ENCODE assay signal across 26 mouse cellular contexts in genomic region chr9:61384101-61384500, GRCm38 (mm10). TPM values are rescaled to one million over a fixed set of nuclear protein-coding genes. Genes with fewer than 3 reads are reported as not detected.
A peak's percentile ranks its signal among the peaks of the same experiment; 100 is the strongest.
DNase-seq lines count a peak whose midpoint lies in the region; ATAC-seq and TF ChIP-seq lines count a peak whose summit lies in the region.
"Had no signal": no experiment of that assay in that cellular context is flagged by ENCODE, and none has a peak within 500 bp of the region (broad histone marks: within the 10 kb centered on the region; RNA-seq: fewer than 3 reads in every experiment).

No protein-coding gene starts in this region.

- H3K36me3 ChIP-seq in hindbrain, embryonic 12.5 days: peaks cover 25% of the 10 kb centered on the region
- H3K36me3 ChIP-seq in hindbrain, embryonic 16.5 days (ENCODE audit: control insufficient read depth, insufficient read depth, low read length): no peaks in the 10 kb centered on the region
- no peaks in the 10 kb centered on the region for H3K36me3 ChIP-seq in stomach, embryonic 16.5 days (ENCODE audit: control insufficient read depth, insufficient read depth, low read length)
- H3K36me3 ChIP-seq in stomach, postnatal 0 days (ENCODE audit: control insufficient read depth, insufficient read depth, low read length): peaks cover 12% of the 10 kb centered on the region
- peaks cover 90% of the 10 kb centered on the region for H3K36me3 ChIP-seq in limb, embryonic 10.5 days
- H3K36me3 ChIP-seq in neural tube, embryonic 14.5 days (ENCODE audit: control insufficient read depth, insufficient read depth, low read length): 0 out of 2 replicates have a peak, but pooled peaks cover 3% of the 10 kb centered on the region
- H3K36me3 ChIP-seq: liver, embryonic 15.5 days had no signal

- ATAC-seq in hindbrain, embryonic 12.5 days (ENCODE audit: low FRiP score): no peak
- no peak for ATAC-seq in hindbrain, embryonic 16.5 days
- ATAC-seq in stomach, embryonic 16.5 days (ENCODE audit: insufficient read depth, low FRiP score): no peak
- no peak for ATAC-seq in stomach, postnatal 0 days (ENCODE audit: low FRiP score, low TSS enrichment)
- no peak for ATAC-seq in neural tube, embryonic 14.5 days (ENCODE audit: low read depth)
- ATAC-seq: intestine, embryonic 16.5 days had no signal

- no peaks in the 10 kb centered on the region for H3K9me3 ChIP-seq in hindbrain, embryonic 12.5 days (replicated peaks)
- H3K9me3 ChIP-seq in hindbrain, embryonic 16.5 days (ENCODE audit: control insufficient read depth, low read length): no peaks in the 10 kb centered on the region
- H3K9me3 ChIP-seq in stomach, embryonic 16.5 days (replicated peaks; ENCODE audit: control insufficient read depth, low read length): no peaks in the 10 kb centered on the region
- no peaks in the 10 kb centered on the region for H3K9me3 ChIP-seq in stomach, postnatal 0 days (ENCODE audit: control insufficient read depth, low read length)
- no peaks in the 10 kb centered on the region for H3K9me3 ChIP-seq in limb, embryonic 10.5 days (replicated peaks)
- H3K9me3 ChIP-seq in neural tube, embryonic 14.5 days (ENCODE audit: control insufficient read depth, low read length): no peaks in the 10 kb centered on the region
- H3K9me3 ChIP-seq: embryonic facial prominence, embryonic 15.5 days; heart, embryonic 13.5 days; liver, embryonic 15.5 days; lung, embryonic 15.5 days; megakaryocyte, embryonic 14.5 days had no signal

- 25% methylated on average over 6 of the region's 6 CpGs for WGBS in hindbrain, embryonic 12.5 days
- WGBS in hindbrain, embryonic 16.5 days: 51% methylated on average over 6 of the region's 6 CpGs
- 68% methylated on average over 6 of the region's 6 CpGs for WGBS in stomach, embryonic 16.5 days
- WGBS in stomach, postnatal 0 days: 76% methylated on average over 6 of the region's 6 CpGs
- WGBS in limb, embryonic 10.5 days: 60% methylated on average over 6 of the region's 6 CpGs
- 43% methylated on average over 6 of the region's 6 CpGs for WGBS in neural tube, embryonic 14.5 days

- no peak overlapping the region for H3K27ac ChIP-seq in hindbrain, embryonic 12.5 days
- no peak overlapping the region for H3K27ac ChIP-seq in hindbrain, embryonic 16.5 days (ENCODE audit: low read depth, low read length)
- no peak overlapping the region for H3K27ac ChIP-seq in stomach, embryonic 16.5 days (ENCODE audit: low read length)
- no peak overlapping the region for H3K27ac ChIP-seq in stomach, postnatal 0 days (replicated peaks)
- no peak overlapping the region for H3K27ac ChIP-seq in limb, embryonic 10.5 days
- H3K27ac ChIP-seq in neural tube, embryonic 14.5 days (ENCODE audit: low read depth, low read length): no peak overlapping the region; the same call in 1 of the 2 replicates
- H3K27ac ChIP-seq: embryonic facial prominence, embryonic 15.5 days; heart, embryonic 13.5 days; hindbrain, postnatal 0 days; liver, embryonic 15.5 days; lung, embryonic 15.5 days had no signal

- peaks cover 100% of the 10 kb centered on the region for H3K4me1 ChIP-seq in hindbrain, embryonic 12.5 days
- peaks cover 64% of the 10 kb centered on the region for H3K4me1 ChIP-seq in hindbrain, embryonic 16.5 days (ENCODE audit: control insufficient read depth, insufficient read depth, low read depth, low read length)
- H3K4me1 ChIP-seq in stomach, embryonic 16.5 days (ENCODE audit: control insufficient read depth, insufficient read depth, low read length): peaks cover 58% of the 10 kb centered on the region
- H3K4me1 ChIP-seq in stomach, postnatal 0 days (replicated peaks; ENCODE audit: control insufficient read depth, insufficient read depth): peaks cover 8% of the 10 kb centered on the region; the same call in 1 of the 2 replicates
- H3K4me1 ChIP-seq in limb, embryonic 10.5 days: peaks cover 98% of the 10 kb centered on the region
- peaks cover 70% of the 10 kb centered on the region for H3K4me1 ChIP-seq in neural tube, embryonic 14.5 days (ENCODE audit: control insufficient read depth, insufficient read depth, low read length)

- H3K27me3 ChIP-seq in hindbrain, embryonic 12.5 days: peaks cover 8% of the 10 kb centered on the region
- H3K27me3 ChIP-seq in hindbrain, embryonic 16.5 days (replicated peaks; ENCODE audit: control insufficient read depth, insufficient read depth, low read length): no peaks in the 10 kb centered on the region
- H3K27me3 ChIP-seq in stomach, embryonic 16.5 days (ENCODE audit: control insufficient read depth, insufficient read depth, low read length): no peaks in the 10 kb centered on the region
- no peaks in the 10 kb centered on the region for H3K27me3 ChIP-seq in stomach, postnatal 0 days (ENCODE audit: control insufficient read depth, insufficient read depth, low read length)
- H3K27me3 ChIP-seq in limb, embryonic 10.5 days (ENCODE audit: low read depth, poor library complexity, severe bottlenecking): peaks cover 24% of the 10 kb centered on the region; the same call in 1 of the 2 replicates
- H3K27me3 ChIP-seq in neural tube, embryonic 14.5 days (ENCODE audit: control insufficient read depth, insufficient read depth, low read length): no peaks in the 10 kb centered on the region
- H3K27me3 ChIP-seq: embryonic facial prominence, embryonic 15.5 days had no signal

- no peak overlapping the region for H3K4me3 ChIP-seq in hindbrain, embryonic 12.5 days
- no peak overlapping the region for H3K4me3 ChIP-seq in hindbrain, embryonic 16.5 days (ENCODE audit: low read length)
- no peak overlapping the region for H3K4me3 ChIP-seq in stomach, embryonic 16.5 days (replicated peaks; ENCODE audit: low read length)
- no peak overlapping the region for H3K4me3 ChIP-seq in stomach, postnatal 0 days (ENCODE audit: low read depth, low read length)
- 0 out of 2 replicates have a peak overlapping the region, but pooled peaks have one; percentile 32 for H3K4me3 ChIP-seq in limb, embryonic 10.5 days
- no peak overlapping the region for H3K4me3 ChIP-seq in neural tube, embryonic 14.5 days (ENCODE audit: low read depth, low read length)
- H3K4me3 ChIP-seq: embryonic facial prominence, embryonic 15.5 days; heart, embryonic 13.5 days; liver, embryonic 15.5 days; lung, embryonic 15.5 days; megakaryocyte, embryonic 14.5 days had no signal

- DNase-seq in stomach, postnatal 0 days (ENCODE audit: low spot score): no peak
- DNase-seq in limb, embryonic 10.5 days (ENCODE audit: low spot score): no peak
- no peak for DNase-seq in frontal cortex, postnatal 10 days (ENCODE audit: low spot score in 2 of 2)
- DNase-seq in retina, embryonic 14.5 days (ENCODE audit: low spot score): no peak
- DNase-seq: adrenal gland, postnatal 10 days; cerebellum, adult 2 months; cerebellum, postnatal 36 days; embryo, embryonic 11 days; gastrocnemius, postnatal 25 days; heart, adult 18-20 months; heart, postnatal 14 days; kidney, postnatal 25 days; liver; lung, postnatal 36 days; right cerebral cortex, postnatal 14 days had no signal

- H3K9ac ChIP-seq in hindbrain, embryonic 12.5 days: no peak overlapping the region
- no peak overlapping the region for H3K9ac ChIP-seq in hindbrain, embryonic 16.5 days (ENCODE audit: low read depth, low read length)
- 0 out of 2 replicates have a peak overlapping the region, but pooled peaks have one; percentile 13 for H3K9ac ChIP-seq in stomach, embryonic 16.5 days (ENCODE audit: low read length)
- no peak overlapping the region for H3K9ac ChIP-seq in stomach, postnatal 0 days (ENCODE audit: low read length)
- H3K9ac ChIP-seq in neural tube, embryonic 14.5 days (replicated peaks; ENCODE audit: low read depth, low read length): no peak overlapping the region
- H3K9ac ChIP-seq: embryonic facial prominence, embryonic 15.5 days; heart, embryonic 13.5 days; liver, embryonic 15.5 days; lung, embryonic 15.5 days had no signal

- no peak for TF ChIP-seq CTCF in stomach, postnatal 0 days (IDR thresholded peaks at IDR 0.05; ENCODE audit: low read depth)

- no peak for TF ChIP-seq EP300 in stomach, postnatal 0 days (optimal IDR thresholded peaks at IDR 0.05)

- peak overlapping the region; percentile 38; the same call in 1 of the 2 replicates for H3K4me2 ChIP-seq in hindbrain, embryonic 12.5 days (replicated peaks)
- H3K4me2 ChIP-seq in hindbrain, embryonic 16.5 days (ENCODE audit: low read length): no peak overlapping the region
- H3K4me2 ChIP-seq in stomach, embryonic 16.5 days (ENCODE audit: low read depth, low read length): no peak overlapping the region
- H3K4me2 ChIP-seq in stomach, postnatal 0 days (replicated peaks; ENCODE audit: low read depth): no peak overlapping the region
- peak overlapping the region; percentile 14; the same call in 1 of the 2 replicates for H3K4me2 ChIP-seq in neural tube, embryonic 14.5 days (ENCODE audit: low read depth, low read length)
- H3K4me2 ChIP-seq: embryonic facial prominence, embryonic 15.5 days; heart, embryonic 13.5 days; liver, embryonic 15.5 days; lung, embryonic 15.5 days had no signal

RNA-seq across cellular contexts. Expression of gene Tle3, which starts 11.9 kb away (rescaled TPM):
- 56.3 and 59.9 TPM in 2 replicates for polyA plus RNA-seq in hindbrain, embryonic 12.5 days (2016; fragmentation: Nextera tagmentation; extraction: Ambion mirVana)
- polyA plus RNA-seq in hindbrain, embryonic 16.5 days (2015; fragmentation: Nextera tagmentation; extraction: Ambion mirVana): 19.5 and 23.0 TPM in 2 replicates
- 20.2 and 21.4 TPM in 2 replicates for polyA plus RNA-seq in stomach, embryonic 16.5 days (2015; fragmentation: Nextera tagmentation; extraction: Ambion mirVana)
- 16.8 and 18.2 TPM in 2 replicates for polyA plus RNA-seq in stomach, postnatal 0 days (2015; fragmentation: Nextera tagmentation; extraction: Ambion mirVana)
- polyA plus RNA-seq in limb, embryonic 10.5 days (2016; fragmentation: Nextera tagmentation; extraction: Ambion mirVana): 53.4 and 55.7 TPM in 2 replicates
- 18.7 and 22.5 TPM in 2 replicates for polyA plus RNA-seq in neural tube, embryonic 14.5 days (2014; fragmentation: Nextera tagmentation; extraction: Ambion mirVana)

Comparison
In these comparisons a context has a peak if more than half of its experiments do, and no peak if none do; other contexts are left out.
1. H3K4me2 ChIP-seq: peak in hindbrain, embryonic 12.5 days (single experiment) and neural tube, embryonic 14.5 days (single experiment); none in hindbrain, embryonic 16.5 days (single experiment), stomach, embryonic 16.5 days (single experiment) and stomach, postnatal 0 days (single experiment).